Mouse (Mus musculus) kidney, adult 8-10 months (tissue): ENCODE results near the gene Il15.

Experiments
- DNase-seq, 2 experiments: peaks; one replicate each; pipeline ENCODE4 v3.0.0; 2022

Gene Il15

GRCm38 (mm10) chr8:82402686-82403330, at the start of gene Il15:
Gene Il15, minus strand, starts transcription at chr8:82403222.
- peak; percentile 94 to 96 for DNase-seq

- DNase-seq, result no peak
These were observed 41.9 kb upstream of the Il15 start for GRCm38 (mm10) chr8:82444897-82445296.

GRCm38 (mm10) chr8:82416587-82417340, 13.7 kb upstream of the Il15 start:
- peak; percentile 48 for DNase-seq

- peak; percentile 45 to 64 for DNase-seq
These were observed 12.5 kb upstream of the Il15 start for GRCm38 (mm10) chr8:82415485-82415884.

- DNase-seq, result no peak
These were observed 7.1 kb upstream of the Il15 start for GRCm38 (mm10) chr8:82410135-82410534.

- DNase-seq, result no peak
These were observed 4.0 kb upstream of the Il15 start for GRCm38 (mm10) chr8:82407060-82407459.

- DNase-seq, result no peak
These were observed 1.0 kb upstream of the Il15 start for GRCm38 (mm10) chr8:82404068-82404467.

GRCm38 (mm10) chr8:82402261-82402685, 749 bp downstream of the Il15 start:
- DNase-seq, result peak; percentile 61 to 74

GRCm38 (mm10) chr8:82401490-82401889, 1.5 kb downstream of the Il15 start:
- DNase-seq, result peak; percentile 25 to 42

GRCm38 (mm10) chr8:82401059-82401458, 2.0 kb downstream of the Il15 start:
- no peak for DNase-seq

- no peak for DNase-seq
These were observed 2.6 kb downstream of the Il15 start for GRCm38 (mm10) chr8:82400376-82400775.

- no peak for DNase-seq
These were observed 4.5 kb downstream of the Il15 start for GRCm38 (mm10) chr8:82398546-82398945.

GRCm38 (mm10) chr8:82391258-82391657, 11.8 kb downstream of the Il15 start:
- no peak for DNase-seq

- no peak for DNase-seq
These were observed 14.6 kb downstream of the Il15 start for GRCm38 (mm10) chr8:82388356-82388902.

- no peak for DNase-seq
These were observed 15.4 kb downstream of the Il15 start for GRCm38 (mm10) chr8:82387614-82388013.

GRCm38 (mm10) chr8:82385867-82386266, 17.2 kb downstream of the Il15 start:
- no peak for DNase-seq

GRCm38 (mm10) chr8:82384458-82385234, 18.4 kb downstream of the Il15 start:
- no peak for DNase-seq

GRCm38 (mm10) chr8:82383346-82383745, 19.7 kb downstream of the Il15 start:
- DNase-seq, result no peak

- DNase-seq, result no peak
These were observed 20.7 kb downstream of the Il15 start for GRCm38 (mm10) chr8:82382316-82382715.

- no peak for DNase-seq
These were observed 28.6 kb downstream of the Il15 start for GRCm38 (mm10) chr8:82374470-82374869.

- DNase-seq, result no peak
These were observed 30.2 kb downstream of the Il15 start for GRCm38 (mm10) chr8:82372846-82373245.

- no peak for DNase-seq
These were observed 32.4 kb downstream of the Il15 start for GRCm38 (mm10) chr8:82370657-82371056.

GRCm38 (mm10) chr8:82361061-82361460, 42.0 kb downstream of the Il15 start:
- no peak for DNase-seq
